Mouse (Mus musculus) hindbrain, embryonic 12.5 days (tissue): ENCODE data around the gene Kank3. TPM values are rescaled to one million over a fixed set of nuclear protein-coding genes. Genes with fewer than 3 reads are reported as not detected.
A peak's percentile ranks its signal among the peaks of the same experiment; 100 is the strongest.

Experiments
- ATAC-seq: fragments of 200-750 bp; cut with Nextera tagmentation; 2 replicates; pipeline ENCODE4 v1.8.0; 2017; ENCODE audit warnings: moderate TSS enrichment; ENCODE audit not compliant: low FRiP score
- H3K27ac ChIP-seq: fragments of 300-500 bp; sonication (generic); 2 replicates; pipeline ENCODE4 v1.5.1; 2016; ENCODE audit warnings: mild to moderate bottlenecking
- H3K27me3 ChIP-seq: fragments of 300-500 bp; sonication (generic); 2 replicates; pipeline ENCODE4 v1.6.1; 2016; ENCODE audit warnings: mild to moderate bottlenecking
- H3K36me3 ChIP-seq: fragments of 300-500 bp; sonication (generic); 2 replicates; pipeline ENCODE4 v1.6.1; 2016; ENCODE audit warnings: mild to moderate bottlenecking
- H3K4me1 ChIP-seq: fragments of 300-500 bp; sonication (generic); 2 replicates; pipeline ENCODE4 v1.6.1; 2016
- H3K4me2 ChIP-seq: fragments of 300-500 bp; sonication (generic); replicated peaks from 2 replicates; pipeline ENCODE4 v1.6.1; 2016; ENCODE audit warnings: mild to moderate bottlenecking
- H3K4me3 ChIP-seq: fragments of 300-500 bp; sonication (generic); 2 replicates; pipeline ENCODE4 v1.5.1; 2016; ENCODE audit warnings: mild to moderate bottlenecking
- H3K9ac ChIP-seq: fragments of 300-500 bp; sonication (generic); 2 replicates; pipeline ENCODE4 v1.6.1; 2016; ENCODE audit warnings: mild to moderate bottlenecking, moderate library complexity
- H3K9me3 ChIP-seq: fragments of 300-500 bp; sonication (generic); replicated peaks from 2 replicates; pipeline ENCODE4 v1.6.1; 2016; ENCODE audit warnings: mild to moderate bottlenecking
- WGBS: fragments of 180-500 bp; shearing (Covaris S2); methylation state at CpG from one replicate; pipeline ENCODE4 v1.1.7; 2016; 5-methylcytosine and 5-hydroxymethylcytosine counted together
- polyA plus RNA-seq: library from polyadenylated mRNA; unstranded; fragments of >200 nt; fragmentation: Nextera tagmentation; extraction: Ambion mirVana; gene quantifications from 2 replicates; pipeline ENCODE4 v1.2.1, GENCODE M21; 2016

Kank3 gene
- polyA plus RNA-seq, 1 experiment from 2014 or later = 31.4 TPM

GRCm38 (mm10) chr17:33826850-33827249, 16.5 kb downstream of the Kank3 start:
- no peak for ATAC-seq
- WGBS = 0% methylated on average over 3 of the region's 3 CpGs
- H3K9me3 ChIP-seq = no peaks in the 10 kb centered on the region
- H3K4me2 ChIP-seq = no peak overlapping the region
- H3K27ac ChIP-seq = no peak overlapping the region
- peaks cover 26% of the 10 kb centered on the region for H3K4me1 ChIP-seq
- H3K9ac ChIP-seq = no peak overlapping the region
- no peaks in the 10 kb centered on the region for H3K27me3 ChIP-seq
- H3K36me3 ChIP-seq = peaks cover 50% of the 10 kb centered on the region
- H3K4me3 ChIP-seq = no peak overlapping the region

GRCm38 (mm10) chr17:33828892-33829291, 18.6 kb downstream of the Kank3 start:
- Histone ChIP-seq H3K4me3 (no peak overlapping the region), H3K27ac (no peak overlapping the region), H3K4me1 (peaks cover 9% of the 10 kb centered on the region), H3K4me2 (no peak overlapping the region), H3K9ac (no peak overlapping the region), H3K36me3 (peaks cover 54% of the 10 kb centered on the region), H3K27me3 (no peaks in the 10 kb centered on the region), H3K9me3 (no peaks in the 10 kb centered on the region)
- 78% methylated on average over 2 of the region's 2 CpGs for WGBS
- no peak for ATAC-seq

GRCm38 (mm10) chr17:33829561-33829960, 19.2 kb downstream of the Kank3 start:
- H3K36me3 ChIP-seq = peaks cover 61% of the 10 kb centered on the region
- H3K27ac ChIP-seq = no peak overlapping the region
- no peak overlapping the region for H3K9ac ChIP-seq
- H3K4me2 ChIP-seq = no peak overlapping the region
- no peaks in the 10 kb centered on the region for H3K27me3 ChIP-seq
- no peaks in the 10 kb centered on the region for H3K9me3 ChIP-seq
- ATAC-seq = no peak
- H3K4me3 ChIP-seq = no peak overlapping the region
- peaks cover 9% of the 10 kb centered on the region for H3K4me1 ChIP-seq
- 90% methylated on average over 10 of the region's 10 CpGs for WGBS

- Histone ChIP-seq H3K4me1 (peaks cover 15% of the 10 kb centered on the region), H3K9me3 (no peaks in the 10 kb centered on the region), H3K36me3 (peaks cover 25% of the 10 kb centered on the region), H3K4me3 (peak within 1 kb of the TSS; percentile 90), H3K9ac (peak within 1 kb of the TSS; percentile 81), H3K4me2 (peak within 1 kb of the TSS; percentile 95), H3K27ac (peak within 1 kb of the TSS; percentile 86), H3K27me3 (no peaks in the 10 kb centered on the region)
- WGBS = under 1% methylated on average over 45 of the region's 45 CpGs
- ATAC-seq = peak; percentile 94
Measured at GRCm38 (mm10) chr17:33842966-33843795, 32.9 kb downstream of the Kank3 start, which contains the start of gene Cd320. Gene Cd320, plus strand, starts transcription at chr17:33843091.

GRCm38 (mm10) chr17:33844196-33844595, 33.9 kb downstream of the Kank3 start:
- Histone ChIP-seq H3K27ac (no peak overlapping the region), H3K9ac (peak overlapping the region; percentile 81; the same call in 1 of the 2 replicates)

GRCm38 (mm10) chr17:33848139-33848538, 37.8 kb downstream of the Kank3 start:
- WGBS = 84% methylated on average over 8 of the region's 8 CpGs

More at GRCm38 (mm10) chr17:33844196-33844595, 33.9 kb downstream of the Kank3 start:
- Histone ChIP-seq H3K4me2 (peak overlapping the region; percentile 95), H3K4me1 (peaks cover 15% of the 10 kb centered on the region), H3K36me3 (peaks cover 23% of the 10 kb centered on the region), H3K27me3 (no peaks in the 10 kb centered on the region), H3K4me3 (peak overlapping the region; percentile 90), H3K9me3 (no peaks in the 10 kb centered on the region)
- ATAC-seq = no peak
- 87% methylated on average over 1 of the region's 1 CpGs for WGBS

GRCm38 (mm10) chr17:33851331-33851730, 41.0 kb downstream of the Kank3 start:
- 68% methylated on average over 1 of the region's 1 CpGs for WGBS
- H3K4me2 ChIP-seq = no peak overlapping the region
- no peak for ATAC-seq
- no peak overlapping the region for H3K27ac ChIP-seq
- no peaks in the 10 kb centered on the region for H3K4me1 ChIP-seq
- no peaks in the 10 kb centered on the region for H3K27me3 ChIP-seq
- peaks cover 25% of the 10 kb centered on the region for H3K36me3 ChIP-seq
- H3K4me3 ChIP-seq = no peak overlapping the region
- no peaks in the 10 kb centered on the region for H3K9me3 ChIP-seq
- no peak overlapping the region for H3K9ac ChIP-seq

More at GRCm38 (mm10) chr17:33848139-33848538, 37.8 kb downstream of the Kank3 start:
- Histone ChIP-seq H3K27me3 (no peaks in the 10 kb centered on the region), H3K9me3 (no peaks in the 10 kb centered on the region), H3K36me3 (peaks cover 25% of the 10 kb centered on the region), H3K4me2 (no peak overlapping the region), H3K9ac (no peak overlapping the region), H3K27ac (no peak overlapping the region), H3K4me3 (no peak overlapping the region), H3K4me1 (peaks cover 15% of the 10 kb centered on the region)
- ATAC-seq = no peak

GRCm38 (mm10) chr17:33857816-33858215, 47.5 kb downstream of the Kank3 start:
- ATAC-seq = no peak
- H3K36me3 ChIP-seq = no peaks in the 10 kb centered on the region
- no peak overlapping the region for H3K27ac ChIP-seq
- no peak overlapping the region for H3K9ac ChIP-seq
- no peak overlapping the region for H3K4me2 ChIP-seq
- no peaks in the 10 kb centered on the region for H3K9me3 ChIP-seq
- H3K4me1 ChIP-seq = no peaks in the 10 kb centered on the region
- no peaks in the 10 kb centered on the region for H3K27me3 ChIP-seq
- 57% methylated on average over 4 of the region's 4 CpGs for WGBS
- no peak overlapping the region for H3K4me3 ChIP-seq

GRCm38 (mm10) chr17:33865330-33866030, 55.2 kb downstream of the Kank3 start:
- Histone ChIP-seq H3K36me3 (no peaks in the 10 kb centered on the region), H3K27ac (no peak overlapping the region), H3K9me3 (no peaks in the 10 kb centered on the region), H3K9ac (no peak overlapping the region), H3K4me3 (no peak overlapping the region), H3K4me2 (no peak overlapping the region), H3K4me1 (no peaks in the 10 kb centered on the region), H3K27me3 (no peaks in the 10 kb centered on the region)
- WGBS = 34% methylated on average over 9 of the region's 9 CpGs
- ATAC-seq = no peak

Other genes with a start within 250 kb of the Kank3 start
- 47.6 and 48.1 TPM in 2 replicates for gene Zfp414, start 181.4 kb upstream of the Kank3 start, polyA plus RNA-seq
- gene Pram1, start 172.5 kb upstream of the Kank3 start, polyA plus RNA-seq = 0.45 and 1.0 TPM in 2 replicates
- 390 and 450 TPM in 2 replicates for gene Hnrnpm, start 123.7 kb upstream of the Kank3 start, polyA plus RNA-seq
- 53.4 and 54.6 TPM in 2 replicates for gene March2, start 91.8 kb upstream of the Kank3 start, polyA plus RNA-seq
- gene Rab11b, start 50.0 kb upstream of the Kank3 start, polyA plus RNA-seq = 404 and 415 TPM in 2 replicates
- 25.6 and 26.8 TPM in 2 replicates for gene Angptl4, start 28.7 kb upstream of the Kank3 start, polyA plus RNA-seq
- gene Rps28, start 14.0 kb downstream of the Kank3 start, polyA plus RNA-seq = 532 and 694 TPM in 2 replicates
- gene Ndufa7, start 14.1 kb downstream of the Kank3 start, polyA plus RNA-seq = 375 and 435 TPM in 2 replicates
- gene Cd320, start 32.6 kb downstream of the Kank3 start, polyA plus RNA-seq = 54.6 and 59.4 TPM in 2 replicates
- gene Gm7029, start 63.3 kb downstream of the Kank3 start, polyA plus RNA-seq = not detected in 2 replicates
- gene Kifc1, start 80.1 kb downstream of the Kank3 start, polyA plus RNA-seq = 3.2 and 4.1 TPM in 2 replicates
- gene Platr17, start 94.6 kb downstream of the Kank3 start, polyA plus RNA-seq = 0.30 TPM in 1 of 2 replicates, not detected in the other
- gene Daxx, start 98.9 kb downstream of the Kank3 start, polyA plus RNA-seq = 55.5 and 61.2 TPM in 2 replicates
- 23.9 and 27.6 TPM in 2 replicates for gene Tapbp, start 105.4 kb downstream of the Kank3 start, polyA plus RNA-seq
- gene Zbtb22, start 105.4 kb downstream of the Kank3 start, polyA plus RNA-seq = 21.7 and 25.5 TPM in 2 replicates
- 63.1 and 64.1 TPM in 2 replicates for gene Rgl2, start 119.0 kb downstream of the Kank3 start, polyA plus RNA-seq
- gene Pfdn6, start 129.8 kb downstream of the Kank3 start, polyA plus RNA-seq = 173 and 180 TPM in 2 replicates
- gene Wdr46, start 130.1 kb downstream of the Kank3 start, polyA plus RNA-seq = 37.1 and 38.8 TPM in 2 replicates
- gene B3galt4, start 141.0 kb downstream of the Kank3 start, polyA plus RNA-seq = 9.9 TPM in 2 replicates
- gene Vps52, start 145.3 kb downstream of the Kank3 start, polyA plus RNA-seq = 65.0 and 65.9 TPM in 2 replicates
- 834 and 931 TPM in 2 replicates for gene Rps18, start 145.5 kb downstream of the Kank3 start, polyA plus RNA-seq
- gene H2-K1, start 189.8 kb downstream of the Kank3 start, polyA plus RNA-seq = 13.8 and 16.6 TPM in 2 replicates
- 28.2 and 29.7 TPM in 2 replicates for gene Ring1, start 214.2 kb downstream of the Kank3 start, polyA plus RNA-seq
- gene H2-Ke6, start 217.5 kb downstream of the Kank3 start, polyA plus RNA-seq = 57.5 and 67.6 TPM in 2 replicates
- 179 and 187 TPM in 2 replicates for gene Slc39a7, start 221.2 kb downstream of the Kank3 start, polyA plus RNA-seq
- 64.9 and 68.3 TPM in 2 replicates for gene Rxrb, start 221.3 kb downstream of the Kank3 start, polyA plus RNA-seq
- 7.8 and 18.0 TPM in 2 replicates for gene Col11a2, start 228.9 kb downstream of the Kank3 start, polyA plus RNA-seq